Mouse (Mus musculus) heart, postnatal 36 days (tissue): Measurements from ENCODE around the gene Ddx43. TPM values are rescaled to one million over a fixed set of nuclear protein-coding genes. Genes with fewer than 3 reads are reported as not detected.

ENCODE experiments used
- DNase-seq, 2 experiments: peaks; one replicate each; pipeline ENCODE4 v3.0.0; 2021 to 2022
- intact Hi-C: fragments of 180-260 bp; cut with DNase I; formaldehyde crosslinking; loops from one replicate; pipeline ENCODE4 v1.15.1; 2025
- total RNA-seq, 2 experiments: library from RNA; stranded (reverse); gene quantifications; 2 replicates each; pipeline ENCODE4 v1.2.3; 2021

The Ddx43 gene
- total RNA-seq, 2 experiments from 2014 or later: not detected

- DNase-seq: no peak
- intact Hi-C loops: no loop called here
These were observed 24.1 kb upstream of the Ddx43 start for GRCm38 (mm10) chr9:78371441-78371840.

- DNase-seq: no peak
These were observed 22.6 kb upstream of the Ddx43 start for GRCm38 (mm10) chr9:78372827-78373504.

DNA sequence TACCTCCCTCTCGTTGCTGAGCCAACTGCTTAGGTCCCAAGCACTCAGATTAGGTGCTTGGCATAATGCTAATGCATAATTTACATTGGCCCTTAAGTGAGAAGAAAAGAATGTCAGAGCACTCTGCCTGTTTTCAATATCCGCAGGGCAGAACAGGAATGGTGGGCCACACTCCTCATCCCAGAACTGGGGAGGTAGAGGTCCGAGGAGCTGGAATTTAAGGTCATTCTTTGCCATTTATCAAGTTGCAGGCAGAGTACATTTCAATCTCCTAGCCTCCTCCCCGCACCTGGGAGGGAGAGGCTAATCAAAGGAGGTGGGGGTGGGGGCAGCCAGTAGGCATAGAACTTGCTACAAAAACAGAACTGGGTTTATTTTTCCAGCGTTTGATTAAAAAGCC is 21.2 kb upstream of the Ddx43 start:
- intact Hi-C loops: no loop called here
- no peak for DNase-seq

More at GRCm38 (mm10) chr9:78372827-78373504, 22.6 kb upstream of the Ddx43 start:
- intact Hi-C loops: no loop called here

GRCm38 (mm10) chr9:78374885-78375389 is 20.6 kb upstream of the Ddx43 start:
- intact Hi-C loops: no loop called here

GRCm38 (mm10) chr9:78375486-78375885 is 20.1 kb upstream of the Ddx43 start:
- no peak for DNase-seq
- intact Hi-C loops: no loop called here

More at GRCm38 (mm10) chr9:78374885-78375389, 20.6 kb upstream of the Ddx43 start:
- no peak for DNase-seq

GRCm38 (mm10) chr9:78377546-78377945 is 18.0 kb upstream of the Ddx43 start:
- intact Hi-C loops: no loop called here
- DNase-seq: no peak

- intact Hi-C loops: no loop called here
- no peak for DNase-seq
These were observed 17.3 kb upstream of the Ddx43 start, which contains the start of gene Ooep for GRCm38 (mm10) chr9:78378113-78378785. Gene Ooep, minus strand, starts transcription at chr9:78378725.

DNA sequence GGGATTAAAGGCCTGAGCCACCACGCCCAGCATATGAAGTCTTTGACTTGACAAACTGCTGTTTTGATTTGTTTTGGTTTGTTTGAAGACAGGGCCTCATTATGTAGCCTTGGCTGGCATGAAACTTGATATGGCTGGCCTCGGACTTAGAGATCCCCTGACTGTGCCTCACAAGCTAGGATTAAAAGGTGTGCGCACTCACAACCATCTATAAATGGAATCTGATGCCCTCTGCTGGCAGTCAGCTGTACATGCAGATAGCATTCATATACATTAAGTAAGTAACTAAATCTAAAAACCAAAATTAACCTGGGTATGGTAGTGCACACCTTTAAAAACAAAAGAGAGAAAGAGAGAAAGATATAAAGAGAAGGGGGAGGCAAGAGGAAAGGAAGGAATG is 9.7 kb upstream of the Ddx43 start:
- DNase-seq: no peak
- intact Hi-C loops: no loop called here

- intact Hi-C loops: no loop called here
- no peak for DNase-seq
These were observed 8.6 kb upstream of the Ddx43 start for GRCm38 (mm10) chr9:78386947-78387346.

DNA sequence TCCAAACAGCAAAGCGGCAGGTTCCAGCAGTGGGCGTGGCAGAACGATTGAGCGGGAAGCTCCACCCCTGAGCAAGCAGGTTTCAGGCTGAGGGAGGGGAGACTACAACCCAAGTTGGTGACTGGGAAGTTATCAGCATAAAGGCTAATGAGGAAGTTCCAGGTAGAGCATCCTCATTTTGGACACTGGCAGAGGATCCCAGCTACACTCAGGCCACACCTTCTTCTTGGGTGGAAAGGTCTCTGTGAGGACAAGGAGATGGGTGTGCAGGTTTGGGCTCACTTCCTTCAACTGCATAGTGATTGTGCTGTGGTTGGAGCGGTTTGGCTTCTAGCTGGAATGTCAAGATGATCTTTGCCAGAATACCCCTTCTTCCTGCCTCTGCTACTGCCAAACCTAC is 5.6 kb upstream of the Ddx43 start:
- DNase-seq: no peak
- intact Hi-C loops: no loop called here

DNA sequence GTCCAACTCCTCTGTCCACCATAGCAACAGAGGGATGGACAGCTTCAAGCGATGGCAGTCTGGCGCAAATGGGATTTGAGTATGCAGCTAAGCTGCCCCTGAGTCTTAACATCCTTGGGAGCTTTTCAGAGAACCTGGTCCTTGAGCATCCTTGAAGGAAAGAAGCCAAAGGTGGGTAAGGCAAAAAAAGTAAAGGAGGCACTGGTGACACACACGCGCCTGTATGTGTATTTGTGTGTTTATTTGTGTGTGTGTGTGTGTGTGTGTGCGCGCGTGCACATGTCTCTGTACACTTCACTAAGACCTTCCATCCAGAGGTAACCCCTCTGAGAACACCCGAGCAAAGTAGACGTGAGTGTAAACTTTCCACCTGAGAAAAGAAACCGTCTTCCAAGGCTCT is 1.8 kb upstream of the Ddx43 start:
- intact Hi-C loops: no loop called here
- DNase-seq: no peak

DNA sequence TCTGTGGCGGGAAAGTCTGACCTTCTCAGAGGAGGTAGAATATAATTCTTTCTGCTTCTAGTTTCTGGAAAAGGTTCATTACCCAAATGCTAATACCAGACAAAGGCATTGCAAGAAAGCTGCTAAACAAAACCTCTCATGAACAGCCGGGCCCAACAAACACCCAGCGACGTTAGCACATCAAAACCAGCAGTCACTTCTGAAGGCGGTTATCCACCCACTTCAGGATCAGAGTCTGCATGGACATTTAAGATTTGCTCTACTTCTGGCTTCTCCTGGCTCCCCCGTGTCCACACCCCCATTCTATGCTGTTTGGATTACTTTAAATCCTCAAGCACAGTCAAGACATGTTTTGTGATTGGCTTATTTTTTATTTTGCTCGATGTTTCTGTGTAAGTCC is 975 bp upstream of the Ddx43 start:
- no peak for DNase-seq
- intact Hi-C loops: no loop called here

GRCm38 (mm10) chr9:78395244-78395629 is 340 bp upstream of the Ddx43 start:
- intact Hi-C loops: no loop called here
- no peak for DNase-seq

GRCm38 (mm10) chr9:78396517-78396916 is 940 bp downstream of the Ddx43 start:
- intact Hi-C loops: no loop called here
- DNase-seq: no peak

GRCm38 (mm10) chr9:78400570-78400969 is 5.0 kb downstream of the Ddx43 start:
- intact Hi-C loops: no loop called here

DNA sequence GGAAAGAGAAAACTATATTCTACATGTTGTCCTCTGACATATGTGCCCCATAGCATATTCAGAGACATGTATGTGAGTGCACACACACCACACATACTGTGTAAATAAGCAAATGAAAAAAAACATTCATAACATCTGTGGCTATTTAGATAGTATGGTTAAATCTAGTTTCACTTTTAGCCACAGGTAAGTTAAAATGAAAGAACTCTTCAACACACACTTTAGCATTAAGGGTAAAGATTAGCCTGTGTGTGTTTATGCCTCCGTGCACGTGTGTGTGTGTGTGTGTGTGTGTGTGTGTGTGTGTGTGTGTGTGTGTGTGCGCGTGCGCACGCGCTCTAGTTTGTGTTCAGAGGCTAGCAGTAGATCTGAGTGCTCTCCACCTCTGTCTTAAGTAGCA is 6.0 kb downstream of the Ddx43 start:
- no peak for DNase-seq
- intact Hi-C loops: no loop called here

More at GRCm38 (mm10) chr9:78400570-78400969, 5.0 kb downstream of the Ddx43 start:
- DNase-seq: no peak

GRCm38 (mm10) chr9:78427362-78427781 is 31.8 kb downstream of the Ddx43 start:
- no peak for DNase-seq
- intact Hi-C loops: no loop called here

- no peak for DNase-seq
- intact Hi-C loops: no loop called here
These were observed 32.6 kb downstream of the Ddx43 start for GRCm38 (mm10) chr9:78428185-78428584.

GRCm38 (mm10) chr9:78428870-78429432 is 33.4 kb downstream of the Ddx43 start:
- intact Hi-C loops: no loop called here
- no peak for DNase-seq

DNA sequence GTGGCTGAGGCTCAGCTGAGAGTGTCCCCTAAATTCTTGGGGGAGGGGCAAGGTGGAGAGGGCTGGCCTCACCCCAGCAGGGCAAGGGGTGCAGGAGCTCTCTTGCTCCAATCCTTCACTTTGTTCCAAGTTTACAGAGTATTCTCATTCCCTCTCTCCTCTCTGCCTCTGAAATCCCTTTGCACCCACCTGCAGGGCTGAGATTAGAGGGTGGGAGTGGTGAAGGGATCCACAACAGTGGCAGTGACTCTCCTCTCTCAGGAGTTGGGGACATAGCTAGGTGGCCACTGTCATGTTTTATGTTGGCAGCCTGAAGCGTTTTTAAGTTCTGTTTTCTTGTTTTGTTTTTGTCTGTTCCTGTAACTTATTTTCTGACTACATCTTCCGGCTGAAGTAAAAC is 34.0 kb downstream of the Ddx43 start:
- no peak for DNase-seq
- intact Hi-C loops: no loop called here

GRCm38 (mm10) chr9:78430486-78430885 is 34.9 kb downstream of the Ddx43 start:
- intact Hi-C loops: no loop called here
- DNase-seq: no peak

GRCm38 (mm10) chr9:78432471-78432870 is 36.9 kb downstream of the Ddx43 start:
- DNase-seq: no peak
- intact Hi-C loops: no loop called here
